Mouse (Mus musculus): ENCODE measurements at regions not wholly inside any gene's neighbourhood (a gene's known extent, or its start where the extent isn't known, plus 50 kb on each side); places are given as distances from the start of the nearest gene placed in this dataset.
A peak's percentile ranks its signal among the peaks of the same experiment; 100 is the strongest.

- no peak for DNase-seq (ENCODE audit: low spot score in 2 of 2)
Measured at GRCm38 (mm10) chr8:86360283-86360682, 220.2 kb downstream of the Abcc12 start.

DNA sequence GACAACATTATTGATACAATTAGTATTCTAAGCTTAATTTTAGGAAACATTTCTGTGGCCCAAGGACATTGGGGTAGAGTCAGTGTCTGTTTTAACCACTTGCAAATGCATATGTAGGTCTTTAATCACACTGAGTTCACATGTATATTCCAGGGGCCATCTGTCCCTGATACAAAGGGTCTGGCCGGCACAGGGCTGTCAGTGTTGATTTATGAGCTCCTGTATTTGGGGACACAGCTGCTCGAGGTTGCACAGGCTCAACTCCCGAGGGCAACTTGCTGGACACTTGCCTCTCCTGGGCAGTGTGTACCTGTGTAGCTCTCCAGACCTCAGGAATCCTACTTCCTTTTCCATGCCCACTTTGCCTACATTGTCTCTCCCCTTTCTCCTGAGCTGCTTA, 221.0 kb downstream of the Abcc12 start:
- no peak for DNase-seq (ENCODE audit: low spot score in 2 of 2)

DNA sequence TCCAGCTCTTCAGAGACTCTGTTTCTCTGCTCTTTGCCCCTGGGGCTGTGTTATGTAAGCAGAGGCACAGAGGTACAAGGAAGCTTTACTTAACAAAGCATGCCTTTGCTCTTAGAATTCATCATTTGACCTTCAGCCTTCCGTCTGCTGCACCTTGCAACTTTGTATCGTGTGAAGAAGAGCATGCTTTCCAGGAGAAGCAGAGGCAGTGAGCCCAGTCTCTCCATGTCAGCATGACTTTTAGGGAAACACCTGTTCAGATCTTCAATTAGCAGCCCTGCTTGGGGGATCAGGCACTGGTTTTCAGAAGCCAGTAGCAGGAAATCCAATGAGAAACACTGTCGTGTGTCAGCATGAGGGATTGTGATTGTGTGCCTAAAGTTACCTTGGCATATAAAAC, 226.7 kb downstream of the Abcc12 start:
- no peak for DNase-seq (ENCODE audit: low spot score in 2 of 2)

GRCm38 (mm10) chr8:86351545-86352190, 228.8 kb downstream of the Abcc12 start:
- DNase-seq (ENCODE audit: low spot score in 2 of 2) = no peak

DNA sequence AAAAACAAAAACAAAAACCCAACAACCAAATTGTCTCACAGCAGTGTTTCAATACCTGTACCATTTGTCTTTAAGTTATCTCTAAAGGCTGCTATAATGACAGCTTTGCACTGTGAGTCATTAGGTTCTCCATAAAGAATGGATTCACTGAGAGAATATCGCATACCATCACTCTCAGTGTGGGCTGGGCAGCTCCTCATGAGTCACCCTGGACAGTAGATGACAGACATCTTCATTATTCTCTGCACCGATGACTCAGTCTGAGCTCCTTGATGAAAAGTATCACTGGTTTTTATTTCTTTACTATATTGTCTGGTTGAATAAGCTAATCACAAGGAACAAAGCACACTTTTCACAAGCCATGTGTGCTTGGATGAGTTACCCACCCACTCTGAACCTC, 230.4 kb downstream of the Abcc12 start:
- DNase-seq (ENCODE audit: low spot score in 2 of 2) = no peak

DNA sequence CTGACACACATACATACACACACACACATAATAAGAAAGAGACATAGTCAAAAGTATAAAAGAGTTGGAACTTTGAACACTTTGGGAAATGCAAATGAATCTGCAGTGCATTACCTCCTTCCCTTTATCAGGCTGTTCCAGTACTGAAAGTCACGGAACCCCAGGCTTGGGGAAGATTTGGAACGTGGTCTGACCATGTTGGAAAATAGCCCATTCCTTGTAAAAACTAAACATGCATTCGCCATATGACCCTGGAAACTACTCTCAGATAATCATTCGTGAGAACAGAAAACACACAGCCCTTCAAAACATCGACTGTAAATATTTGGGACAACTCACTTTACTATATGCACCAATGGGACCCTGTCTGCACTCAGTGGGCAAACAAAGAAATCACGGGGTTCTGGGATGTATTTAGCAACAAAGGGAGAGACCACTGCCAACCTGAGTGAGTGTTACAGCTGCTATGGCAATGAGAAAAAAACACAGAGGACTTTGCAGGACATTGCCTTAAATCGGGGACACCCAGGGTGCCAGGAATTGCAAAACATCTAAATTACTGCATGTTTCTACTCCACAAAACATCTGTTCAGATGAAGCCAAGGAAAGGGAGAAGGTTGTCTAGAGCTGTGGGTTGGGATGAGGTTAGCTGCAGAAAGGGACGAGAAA, 238.3 kb downstream of the Abcc12 start:
- DNase-seq (ENCODE audit: low spot score in 2 of 2) = peak; percentile 6 to 33

DNA sequence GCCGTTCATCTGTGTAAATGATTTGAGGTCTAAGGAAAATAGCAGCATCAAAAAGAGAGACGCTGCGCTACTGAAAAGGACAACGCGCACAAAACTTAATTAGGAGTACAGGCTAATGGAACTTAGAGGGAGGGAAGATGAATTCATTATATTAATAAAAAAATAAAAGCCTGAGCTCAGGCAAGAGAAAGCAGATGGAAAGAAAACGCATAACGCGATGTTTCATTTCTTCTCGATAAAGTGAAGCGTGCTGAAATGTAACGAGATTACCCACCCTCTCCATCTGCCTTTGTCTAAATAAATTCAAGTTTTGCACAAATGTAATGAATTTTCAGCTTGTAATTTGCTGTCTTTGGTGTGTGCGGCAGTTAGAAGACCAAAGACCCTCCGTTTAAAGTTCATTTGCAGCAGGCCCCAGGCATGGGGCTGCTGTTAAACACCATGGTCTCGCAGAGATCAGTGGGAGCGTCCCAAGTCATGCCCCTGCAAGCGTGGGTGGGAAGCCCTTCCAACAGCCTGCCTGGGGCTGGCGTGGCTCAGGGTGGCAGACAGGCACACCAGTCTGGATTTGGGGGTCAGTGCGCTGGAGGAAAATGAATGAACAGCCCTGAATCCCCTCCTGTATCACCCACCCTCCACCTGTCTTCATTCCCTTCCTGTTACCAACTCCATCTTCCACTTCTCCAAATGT, 241.8 kb downstream of the Abcc12 start:
- no peak for DNase-seq (ENCODE audit: low spot score in 2 of 2)

DNA sequence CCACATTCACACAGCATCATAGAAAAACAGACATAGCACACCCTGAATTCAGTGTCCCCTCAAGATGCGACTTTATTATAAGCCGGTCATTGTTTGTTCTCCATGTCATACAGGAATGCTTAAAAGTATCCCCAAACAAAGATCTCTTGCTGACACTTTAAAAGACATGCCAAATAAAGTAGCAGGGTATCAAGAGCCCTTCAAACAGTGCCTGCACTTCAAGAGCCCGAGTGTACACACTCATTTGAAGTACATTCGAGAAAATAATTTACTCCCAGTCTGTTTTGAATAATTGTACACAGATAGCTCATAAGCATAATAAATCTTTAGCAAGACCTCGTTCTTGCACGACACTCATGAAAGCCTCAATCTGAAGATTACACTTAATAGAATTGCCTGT, 249.1 kb downstream of the Abcc12 start:
- no peak for DNase-seq (ENCODE audit: low spot score in 2 of 2)

DNA sequence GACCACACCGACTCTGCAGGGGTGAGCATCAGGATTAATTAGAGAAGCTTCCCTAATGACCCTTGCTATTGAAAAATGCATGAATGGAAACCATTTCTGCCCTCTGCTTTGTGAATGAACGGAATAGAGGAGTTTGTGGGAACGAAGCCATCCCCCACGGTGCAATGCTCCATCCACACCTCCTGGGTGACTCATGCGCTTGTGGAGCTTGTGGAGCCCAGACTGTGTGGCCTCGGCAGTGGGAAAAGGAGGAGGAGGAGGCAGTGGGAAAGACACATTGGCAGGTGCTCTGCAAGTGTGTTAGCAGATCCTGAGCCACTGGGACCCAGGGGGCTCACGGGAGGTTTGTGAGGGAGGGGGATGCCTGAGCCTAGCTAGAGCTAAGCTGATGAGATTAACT, 251.9 kb downstream of the Abcc12 start:
- DNase-seq (ENCODE audit: low spot score in 2 of 2) = no peak

DNA sequence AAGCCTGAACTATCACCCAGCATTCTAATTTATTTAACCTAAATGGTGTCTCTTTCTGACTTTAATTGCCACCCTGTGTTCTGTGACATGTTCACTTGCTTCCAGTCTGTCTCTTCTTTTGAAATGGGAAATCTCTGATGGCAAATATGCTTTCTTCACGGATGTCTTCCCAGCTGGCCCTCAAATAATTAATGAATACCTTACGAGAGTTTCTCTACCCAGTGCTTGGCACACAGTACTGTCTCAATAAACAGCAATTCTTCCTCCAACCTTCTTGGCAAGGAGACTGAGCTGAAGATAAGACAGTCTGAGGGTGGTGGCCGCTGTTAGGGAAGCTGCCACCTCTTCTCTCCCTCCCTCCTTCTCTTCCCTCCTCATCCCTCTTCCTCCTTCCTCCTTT, 252.5 kb downstream of the Abcc12 start:
- DNase-seq (ENCODE audit: low spot score in 2 of 2) = no peak

DNA sequence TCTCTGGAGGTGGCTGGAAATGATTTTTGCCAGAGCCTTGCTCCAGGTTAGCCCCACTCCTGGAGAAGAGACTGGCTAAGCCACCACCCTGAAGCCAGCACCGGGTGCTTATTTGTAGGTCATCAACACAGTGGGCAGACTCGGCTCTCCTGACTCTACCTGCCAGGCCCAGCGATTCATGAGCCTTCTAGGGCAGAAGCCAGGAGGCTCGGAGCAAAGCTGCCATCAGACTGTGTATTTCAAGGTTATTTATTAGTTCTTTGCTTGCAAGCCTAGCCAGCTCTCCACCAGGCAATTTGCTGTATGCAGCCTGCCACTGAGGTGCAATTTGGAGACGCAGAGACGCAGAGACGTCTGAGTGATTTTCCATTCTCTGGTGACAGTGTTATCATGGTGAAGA, 255.4 kb downstream of the Abcc12 start:
- DNase-seq (ENCODE audit: low spot score in 2 of 2) = no peak

DNA sequence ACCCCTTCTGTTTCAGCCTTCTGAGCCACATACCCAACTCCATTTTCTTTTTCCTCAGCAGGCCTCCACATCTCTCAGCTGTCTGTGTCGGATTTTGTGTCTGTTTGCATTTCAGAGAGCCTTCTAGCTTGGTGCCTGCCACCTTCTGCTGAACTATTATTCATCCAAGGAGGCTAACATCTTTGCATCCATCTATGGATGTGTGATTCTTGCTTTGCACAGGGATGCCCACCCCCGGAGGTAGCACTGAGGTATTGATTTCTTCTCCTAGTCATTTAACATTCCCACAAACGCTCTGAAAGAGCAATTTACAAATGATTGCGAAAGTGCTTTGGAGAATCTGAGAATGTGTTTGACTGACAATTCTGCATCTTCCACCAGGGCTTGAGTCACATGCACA, 255.9 kb downstream of the Abcc12 start:
- no peak for DNase-seq (ENCODE audit: low spot score in 2 of 2)

DNA sequence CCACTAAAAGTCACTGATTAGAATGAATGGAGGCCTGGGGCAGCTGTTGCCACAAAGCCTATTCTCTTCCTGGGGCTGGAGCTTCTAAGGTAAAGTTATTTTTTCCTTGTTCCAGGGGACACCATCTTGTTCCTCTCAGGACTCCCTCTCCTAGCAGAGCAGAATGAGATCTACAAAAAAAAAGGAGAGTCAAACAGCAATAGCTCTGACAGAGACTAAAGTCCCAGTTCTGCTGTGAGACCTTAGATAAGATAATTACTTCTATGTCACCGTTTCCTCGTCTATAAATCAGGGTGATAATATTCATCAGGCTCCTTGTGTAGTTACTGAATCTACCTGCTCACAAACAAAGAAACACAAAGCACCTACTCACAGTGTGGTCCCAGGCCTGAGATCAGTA, 256.7 kb downstream of the Abcc12 start:
- DNase-seq (ENCODE audit: low spot score in 2 of 2) = no peak

DNA sequence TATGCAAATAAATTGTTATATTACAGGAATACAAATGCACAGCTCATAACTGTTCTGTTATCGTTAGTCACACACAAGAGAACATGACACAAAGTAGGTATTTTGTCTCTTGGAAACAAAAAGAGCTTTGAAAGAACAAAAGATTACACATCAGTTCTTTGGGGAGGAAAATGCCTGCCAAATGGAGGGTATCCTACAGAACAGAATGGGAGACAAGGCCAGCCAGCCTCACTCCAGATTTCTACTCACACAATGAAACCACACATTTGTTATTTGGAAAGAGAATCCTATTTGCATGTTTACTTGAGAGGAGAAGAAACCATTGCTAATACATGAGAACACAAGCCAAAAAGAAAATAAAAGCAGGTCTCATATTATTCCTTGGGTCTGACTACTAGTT, 258.0 kb downstream of the Abcc12 start:
- no peak for DNase-seq (ENCODE audit: low spot score in 2 of 2)

GRCm38 (mm10) chr8:86320938-86321337, 259.5 kb downstream of the Abcc12 start:
- DNase-seq (ENCODE audit: low spot score in 2 of 2) = no peak

- DNase-seq (ENCODE audit: low spot score in 2 of 2) = no peak
Measured at GRCm38 (mm10) chr8:86318531-86318930, 262.0 kb downstream of the Abcc12 start.

DNA sequence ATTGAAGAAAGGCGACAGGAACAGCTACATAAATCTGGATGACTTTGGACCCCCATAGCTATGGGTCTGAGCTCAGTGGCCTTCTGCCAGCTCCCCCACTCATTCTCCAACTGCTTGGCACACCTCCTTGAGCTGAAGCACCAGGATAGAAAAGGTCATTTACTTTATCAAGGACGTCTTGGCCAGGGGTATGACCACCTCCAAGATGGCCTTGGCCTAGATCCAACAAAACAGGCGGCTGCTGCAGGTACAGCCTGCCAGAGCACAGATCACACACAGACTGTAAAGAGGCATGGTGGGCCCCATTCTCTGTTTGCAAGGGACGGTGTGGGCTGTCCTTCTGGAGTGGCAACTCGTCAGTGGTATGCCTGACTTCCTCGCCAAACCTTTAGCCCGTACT, 264.2 kb downstream of the Abcc12 start:
- DNase-seq (ENCODE audit: low spot score in 2 of 2) = no peak

DNA sequence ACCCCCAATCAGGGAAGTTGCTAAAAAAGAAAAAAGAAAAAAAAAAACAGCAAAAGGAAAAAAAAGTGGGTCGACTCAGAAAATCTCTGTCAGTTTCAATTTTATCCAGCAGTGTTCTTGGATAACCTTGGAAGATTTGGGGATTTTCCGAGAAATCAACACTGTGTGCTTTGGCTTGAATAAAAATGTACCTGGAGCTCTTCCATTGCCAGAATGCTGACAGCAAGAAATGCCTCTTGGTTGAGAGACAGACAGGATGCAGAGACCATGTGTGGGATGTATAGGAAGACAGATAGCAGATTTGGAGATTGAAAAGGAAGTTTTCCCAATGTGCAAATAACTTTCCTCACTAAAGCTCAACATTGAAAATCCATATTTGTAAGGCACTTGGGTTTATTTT, 271.0 kb downstream of the Abcc12 start:
- DNase-seq (ENCODE audit: low spot score in 2 of 2) = no peak

DNA sequence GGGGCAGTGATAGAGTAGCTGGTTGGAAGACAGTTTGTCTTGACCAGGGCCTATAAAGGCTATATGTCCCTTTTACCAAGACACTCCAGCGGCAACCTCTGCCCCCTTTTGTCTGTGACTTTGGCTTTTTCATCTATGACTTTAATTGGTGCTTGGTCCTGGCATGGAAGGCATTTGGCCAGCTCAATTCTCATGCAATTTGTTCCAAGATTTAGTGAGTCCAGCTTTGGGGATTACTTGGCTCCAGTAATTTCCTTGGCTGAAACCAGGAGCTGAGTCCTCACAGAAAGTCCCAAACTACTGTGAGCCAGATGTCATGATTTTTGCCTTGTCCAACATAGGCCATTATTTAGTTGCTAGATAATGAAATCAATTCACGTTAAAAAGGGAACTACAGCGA, 273.1 kb downstream of the Abcc12 start:
- peak; percentile 3 to 10 for DNase-seq (ENCODE audit: low spot score in 2 of 2)

DNA sequence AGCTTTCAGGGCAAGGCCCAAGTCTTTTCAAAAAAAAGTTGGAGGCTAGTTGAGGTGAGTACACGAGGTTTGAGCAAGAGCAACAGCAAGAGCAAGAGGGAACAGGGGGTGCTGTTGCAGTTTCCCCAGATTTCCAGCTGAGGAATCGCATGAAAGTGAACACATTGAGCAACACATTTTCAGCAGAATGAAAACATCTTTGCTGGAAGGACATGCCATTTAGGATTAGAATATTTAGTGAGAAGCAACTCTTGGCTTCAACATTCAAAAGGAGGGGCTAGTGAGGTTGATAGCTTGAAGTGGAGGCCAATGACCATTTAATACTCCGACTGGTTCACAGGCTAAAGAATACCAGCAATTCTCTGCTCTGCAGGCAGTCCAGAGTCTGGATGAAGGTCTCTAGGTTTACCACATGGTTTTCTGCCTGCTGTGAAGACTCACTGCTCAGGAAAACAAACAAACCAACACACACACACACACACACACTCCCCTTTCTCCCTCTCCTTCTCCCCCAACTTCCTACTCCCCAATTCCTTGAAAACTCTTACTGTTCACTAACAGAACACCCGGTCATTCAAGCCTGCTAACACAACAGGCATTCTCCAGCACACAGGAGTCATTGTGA, 278.5 kb downstream of the Abcc12 start:
- DNase-seq (ENCODE audit: low spot score in 2 of 2) = peak; percentile 10 to 15

DNA sequence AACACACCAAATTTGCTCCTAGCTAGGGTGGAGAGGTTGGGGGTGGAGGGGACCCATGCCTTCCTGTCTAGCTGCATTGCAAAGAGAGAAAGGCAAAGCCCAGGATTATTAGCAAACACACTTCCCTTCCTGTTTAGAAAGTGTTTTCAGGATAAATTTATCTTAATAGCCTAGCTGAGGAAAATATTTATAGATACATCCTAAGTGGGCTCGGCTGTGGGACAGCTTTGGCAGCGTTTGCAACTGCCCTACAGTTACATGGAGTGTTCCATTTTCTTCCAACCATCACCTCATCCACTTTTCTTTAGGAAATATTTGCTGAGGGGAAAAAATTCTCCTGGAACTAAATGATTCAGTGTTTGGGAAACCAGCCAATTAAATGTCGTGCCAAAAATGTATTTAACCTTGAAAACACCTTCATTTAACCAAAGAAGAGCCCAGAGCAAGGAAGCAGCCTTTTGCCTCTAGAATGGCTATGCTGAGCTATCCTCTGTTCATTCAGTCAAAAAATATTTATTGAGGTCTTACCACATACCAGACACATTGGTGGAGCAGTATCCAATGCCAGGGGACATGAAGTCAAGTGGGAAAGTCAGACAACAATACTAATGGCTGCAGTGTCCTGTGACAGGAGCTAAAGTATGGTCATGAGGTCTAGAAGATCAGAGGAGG, 291.6 kb downstream of the Abcc12 start:
- DNase-seq (ENCODE audit: low spot score in 2 of 2) = no peak

DNA sequence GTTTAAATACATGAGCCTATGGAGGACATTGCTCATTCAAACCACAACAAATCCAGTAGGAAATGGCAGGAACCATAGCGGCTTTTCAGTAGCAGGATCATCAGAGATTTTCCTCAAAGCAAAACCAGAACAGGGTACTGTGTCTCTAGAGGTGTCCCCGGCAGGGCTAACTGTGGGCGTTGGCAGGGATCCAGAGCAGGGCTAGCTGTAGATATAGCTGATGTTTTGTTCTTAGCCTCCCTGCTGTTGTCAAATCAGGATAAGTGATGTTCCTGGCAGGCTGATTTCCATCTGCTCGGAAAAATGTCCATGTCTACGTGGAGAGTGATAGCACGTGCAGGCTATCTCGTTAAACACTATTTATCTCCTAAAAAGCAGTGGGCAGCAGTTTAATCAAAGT, 297.6 kb downstream of the Abcc12 start:
- no peak for DNase-seq (ENCODE audit: low spot score in 2 of 2)
